ENCODE assay signal across 13 mouse cellular contexts in genomic region chr7:77812052-77812903, GRCm38 (mm10).
DNase-seq lines count a peak whose midpoint lies in the region; ATAC-seq lines count a peak whose summit lies in the region.
"Had no signal": no experiment of that assay in that cellular context is flagged by ENCODE, and none has a peak within 500 bp of the region (broad histone marks: within the 10 kb centered on the region; RNA-seq: fewer than 3 reads in every experiment).

No protein-coding gene starts in this region.

- DNase-seq in kidney, adult 8-10 months: no peak
- peak; percentile 38 for DNase-seq in WW6 (ENCODE audit: low read depth, low spot score)
- DNase-seq in embryonic facial prominence, embryonic 11.5 days (ENCODE audit: low spot score): peak; percentile 43
- DNase-seq in lung, postnatal 10 days: no peak
- DNase-seq: cerebellum, postnatal 10 days; heart, postnatal 4 days; right cerebral cortex, postnatal 4 days; thymus, postnatal 14 days had no signal

- 7% methylated on average over 2 of the region's 2 CpGs for WGBS in kidney, embryonic 16.5 days
- 20% methylated on average over 2 of the region's 2 CpGs for WGBS in embryonic facial prominence, embryonic 11.5 days
- WGBS in midbrain, embryonic 12.5 days: 5% methylated on average over 2 of the region's 2 CpGs
- 15% methylated on average over 2 of the region's 2 CpGs for WGBS in intestine, embryonic 16.5 days

- H3K9me3 ChIP-seq in kidney, embryonic 16.5 days (ENCODE audit: low read length): no peaks in the 10 kb centered on the region
- H3K9me3 ChIP-seq in embryonic facial prominence, embryonic 11.5 days (replicated peaks; ENCODE audit: control insufficient read depth, low read length): no peaks in the 10 kb centered on the region
- no peaks in the 10 kb centered on the region for H3K9me3 ChIP-seq in midbrain, embryonic 12.5 days
- no peaks in the 10 kb centered on the region for H3K9me3 ChIP-seq in intestine, embryonic 16.5 days (ENCODE audit: control insufficient read depth, low read length)
- H3K9me3 ChIP-seq: heart, embryonic 10.5 days had no signal

- no peaks in the 10 kb centered on the region for H3K27me3 ChIP-seq in kidney, embryonic 16.5 days (ENCODE audit: insufficient read depth, low read length)
- no peaks in the 10 kb centered on the region for H3K27me3 ChIP-seq in embryonic facial prominence, embryonic 11.5 days (ENCODE audit: control insufficient read depth, insufficient read depth, low read length)
- H3K27me3 ChIP-seq in midbrain, embryonic 12.5 days: no peaks in the 10 kb centered on the region
- H3K27me3 ChIP-seq in intestine, embryonic 16.5 days (replicated peaks; ENCODE audit: control insufficient read depth, insufficient read depth, low read length): no peaks in the 10 kb centered on the region

- no peak overlapping the region for H3K4me2 ChIP-seq in kidney, embryonic 16.5 days (replicated peaks; ENCODE audit: low read depth, low read length)
- no peak overlapping the region for H3K4me2 ChIP-seq in embryonic facial prominence, embryonic 11.5 days (ENCODE audit: low read depth, low read length)
- H3K4me2 ChIP-seq in midbrain, embryonic 12.5 days (replicated peaks): no peak overlapping the region
- no peak overlapping the region for H3K4me2 ChIP-seq in intestine, embryonic 16.5 days (ENCODE audit: low read depth, low read length)

- H3K4me1 ChIP-seq in kidney, embryonic 16.5 days (ENCODE audit: insufficient read depth, low read length): no peaks in the 10 kb centered on the region
- H3K4me1 ChIP-seq in embryonic facial prominence, embryonic 11.5 days (ENCODE audit: control insufficient read depth, insufficient read depth, low read length): no peaks in the 10 kb centered on the region
- peaks cover 6% of the 10 kb centered on the region for H3K4me1 ChIP-seq in midbrain, embryonic 12.5 days
- H3K4me1 ChIP-seq in intestine, embryonic 16.5 days (ENCODE audit: control insufficient read depth, insufficient read depth, low read length): no peaks in the 10 kb centered on the region
- H3K4me1 ChIP-seq: heart, embryonic 10.5 days had no signal

- no peaks in the 10 kb centered on the region for H3K36me3 ChIP-seq in kidney, embryonic 16.5 days (ENCODE audit: insufficient read depth, low read length)
- no peaks in the 10 kb centered on the region for H3K36me3 ChIP-seq in embryonic facial prominence, embryonic 11.5 days (replicated peaks; ENCODE audit: control insufficient read depth, insufficient read depth, low read depth, low read length)
- no peaks in the 10 kb centered on the region for H3K36me3 ChIP-seq in midbrain, embryonic 12.5 days
- H3K36me3 ChIP-seq in intestine, embryonic 16.5 days (ENCODE audit: control insufficient read depth, insufficient read depth, low read length): no peaks in the 10 kb centered on the region
- H3K36me3 ChIP-seq: heart, embryonic 10.5 days had no signal

- H3K4me3 ChIP-seq in kidney, embryonic 16.5 days (ENCODE audit: low read length): no peak overlapping the region
- no peak overlapping the region for H3K4me3 ChIP-seq in embryonic facial prominence, embryonic 11.5 days (ENCODE audit: low read depth, low read length)
- H3K4me3 ChIP-seq in midbrain, embryonic 12.5 days: no peak overlapping the region
- no peak overlapping the region for H3K4me3 ChIP-seq in intestine, embryonic 16.5 days (ENCODE audit: low read length)
- H3K4me3 ChIP-seq: heart, embryonic 10.5 days had no signal

- H3K27ac ChIP-seq in kidney, embryonic 16.5 days (ENCODE audit: low read length): no peak overlapping the region
- no peak overlapping the region for H3K27ac ChIP-seq in embryonic facial prominence, embryonic 11.5 days (replicated peaks; ENCODE audit: low read depth, low read length)
- H3K27ac ChIP-seq in midbrain, embryonic 12.5 days (replicated peaks): no peak overlapping the region
- H3K27ac ChIP-seq in intestine, embryonic 16.5 days (ENCODE audit: low read length): no peak overlapping the region
- H3K27ac ChIP-seq: heart, embryonic 10.5 days had no signal

- peak; percentile 93 for ATAC-seq in kidney, embryonic 16.5 days (ENCODE audit: low FRiP score, low TSS enrichment)
- peak; percentile 78; the same call in 1 of the 2 replicates for ATAC-seq in embryonic facial prominence, embryonic 11.5 days (replicated peaks; ENCODE audit: insufficient number of reproducible peaks, low FRiP score, low TSS enrichment, low read depth)
- ATAC-seq in midbrain, embryonic 12.5 days (ENCODE audit: low FRiP score, low read depth): peak; percentile 94
- no peak for ATAC-seq in intestine, embryonic 16.5 days
- no peak for ATAC-seq in erythroid progenitor cell, adult 5-6 weeks (replicated peaks; ENCODE audit: low FRiP score, poor library complexity, severe bottlenecking)

- no peak overlapping the region for H3K9ac ChIP-seq in kidney, embryonic 16.5 days (replicated peaks; ENCODE audit: low read length)
- H3K9ac ChIP-seq in embryonic facial prominence, embryonic 11.5 days (replicated peaks; ENCODE audit: low read length): no peak overlapping the region
- H3K9ac ChIP-seq in midbrain, embryonic 12.5 days (replicated peaks): no peak overlapping the region
- no peak overlapping the region for H3K9ac ChIP-seq in intestine, embryonic 16.5 days (ENCODE audit: low read depth, low read length)

Comparison
In these comparisons a context has a peak if more than half of its experiments do, and no peak if none do; other contexts are left out.
1. ATAC-seq: peak in kidney, embryonic 16.5 days (single experiment), embryonic facial prominence, embryonic 11.5 days (single experiment) and midbrain, embryonic 12.5 days (single experiment); none in intestine, embryonic 16.5 days (single experiment) and erythroid progenitor cell, adult 5-6 weeks (single experiment).
2. DNase-seq: peak in WW6 (single experiment) and embryonic facial prominence, embryonic 11.5 days (single experiment); none in kidney, adult 8-10 months (0 of 2) and lung, postnatal 10 days (single experiment).